Mouse (Mus musculus): ENCODE data around the gene Tfap2e.

Tfap2e gene

GRCm38 (mm10) chr4:126736001-126736414, at the start of gene Tfap2e:
Gene Tfap2e, minus strand, starts transcription at chr4:126736240.
- in situ Hi-C loops (cut with MboI, MseI), result no loop called here

- in situ Hi-C loops (cut with MboI, MseI), result no loop called here
These were observed 47.0 kb upstream of the Tfap2e start for GRCm38 (mm10) chr4:126782996-126783395.

- in situ Hi-C loops (cut with MboI, MseI), result no loop called here
These were observed 46.5 kb upstream of the Tfap2e start for GRCm38 (mm10) chr4:126782512-126782911.

GRCm38 (mm10) chr4:126781871-126782270, 45.8 kb upstream of the Tfap2e start:
- in situ Hi-C loops (cut with MboI, MseI), result no loop called here

- in situ Hi-C loops (cut with MboI, MseI), result no loop called here
These were observed 44.1 kb upstream of the Tfap2e start for GRCm38 (mm10) chr4:126779826-126780775.

GRCm38 (mm10) chr4:126779148-126779581, 43.1 kb upstream of the Tfap2e start:
- in situ Hi-C loops (cut with MboI, MseI), result no loop called here

- in situ Hi-C loops (cut with MboI, MseI), result no loop called here
These were observed 39.1 kb upstream of the Tfap2e start for GRCm38 (mm10) chr4:126775182-126775581.

- in situ Hi-C loops (cut with MboI, MseI), result no loop called here
These were observed 37.8 kb upstream of the Tfap2e start for GRCm38 (mm10) chr4:126773871-126774270.

- in situ Hi-C loops (cut with MboI, MseI), result no loop called here
These were observed 34.8 kb upstream of the Tfap2e start for GRCm38 (mm10) chr4:126770831-126771230.

GRCm38 (mm10) chr4:126769800-126770563, 33.9 kb upstream of the Tfap2e start:
- in situ Hi-C loops (cut with MboI, MseI), result loop anchor here (5.0 kb wide), 1 partner anchor 62 kb away; no protein-coding TSS in a partner anchor

GRCm38 (mm10) chr4:126763483-126763882, 27.4 kb upstream of the Tfap2e start:
- in situ Hi-C loops (cut with MboI, MseI), result no loop called here

- in situ Hi-C loops (cut with MboI, MseI), result no loop called here
These were observed 26.7 kb upstream of the Tfap2e start for GRCm38 (mm10) chr4:126762586-126763359.

- in situ Hi-C loops (cut with MboI, MseI), result no loop called here
These were observed 23.4 kb upstream of the Tfap2e start for GRCm38 (mm10) chr4:126759435-126759834.

- in situ Hi-C loops (cut with MboI, MseI), result no loop called here
These were observed 22.3 kb upstream of the Tfap2e start for GRCm38 (mm10) chr4:126758299-126758698.

GRCm38 (mm10) chr4:126756766-126757165, 20.7 kb upstream of the Tfap2e start:
- in situ Hi-C loops (cut with MboI, MseI), result no loop called here

- in situ Hi-C loops (cut with MboI, MseI), result no loop called here
These were observed 18.8 kb upstream of the Tfap2e start for GRCm38 (mm10) chr4:126754736-126755374.

- in situ Hi-C loops (cut with MboI, MseI), result no loop called here
These were observed 18.2 kb upstream of the Tfap2e start for GRCm38 (mm10) chr4:126754231-126754611.

GRCm38 (mm10) chr4:126753268-126754230, 17.5 kb upstream of the Tfap2e start, which contains the start of the genes Ncdn and AU040320:
Gene Ncdn, minus strand, starts transcription at chr4:126753438.
Gene AU040320, plus strand, starts transcription at chr4:126753544.
- in situ Hi-C loops (cut with MboI, MseI), result no loop called here

GRCm38 (mm10) chr4:126752608-126753141, 16.6 kb upstream of the Tfap2e start:
- in situ Hi-C loops (cut with MboI, MseI), result no loop called here

All from T-helper 2 cell (primary cell).